Mouse (Mus musculus) layer of hippocampus, adult 18-20 months (tissue): Measurements from ENCODE around the gene Socs7. TPM values are rescaled to one million over a fixed set of nuclear protein-coding genes. Genes with fewer than 3 reads are reported as not detected.
"Not testable (repeated sequence)": the region's sequence is repeated elsewhere in the genome, so short reads cannot be mapped to it uniquely, and the experiment has no call there.

Experiments used
- DNase-seq, 2 experiments: peaks; one replicate each; pipeline ENCODE4 v3.0.0; 2022; ENCODE audit warnings: low spot score in 2 of 2
- long read RNA-seq: library from polyadenylated mRNA; stranded (forward); transcript quantifications from one replicate; pipeline ENCODE4 v2.0.0, GENCODE M21; 2021
- total RNA-seq, 2 experiments: library from RNA; stranded (reverse); gene quantifications; 2 replicates each; pipeline ENCODE4 v1.2.3; 2021

Gene Socs7
- total RNA-seq, result 10 to 100 TPM; 81.5 to 85.4 TPM
- long read RNA-seq, full-length matches to known transcripts, result 6 of 37 reads
- long read RNA-seq, partial matches to known transcripts, result 26 of 37 reads
- long read RNA-seq, other reads (novel, unspliced or antisense), result 5 of 37 reads

DNA sequence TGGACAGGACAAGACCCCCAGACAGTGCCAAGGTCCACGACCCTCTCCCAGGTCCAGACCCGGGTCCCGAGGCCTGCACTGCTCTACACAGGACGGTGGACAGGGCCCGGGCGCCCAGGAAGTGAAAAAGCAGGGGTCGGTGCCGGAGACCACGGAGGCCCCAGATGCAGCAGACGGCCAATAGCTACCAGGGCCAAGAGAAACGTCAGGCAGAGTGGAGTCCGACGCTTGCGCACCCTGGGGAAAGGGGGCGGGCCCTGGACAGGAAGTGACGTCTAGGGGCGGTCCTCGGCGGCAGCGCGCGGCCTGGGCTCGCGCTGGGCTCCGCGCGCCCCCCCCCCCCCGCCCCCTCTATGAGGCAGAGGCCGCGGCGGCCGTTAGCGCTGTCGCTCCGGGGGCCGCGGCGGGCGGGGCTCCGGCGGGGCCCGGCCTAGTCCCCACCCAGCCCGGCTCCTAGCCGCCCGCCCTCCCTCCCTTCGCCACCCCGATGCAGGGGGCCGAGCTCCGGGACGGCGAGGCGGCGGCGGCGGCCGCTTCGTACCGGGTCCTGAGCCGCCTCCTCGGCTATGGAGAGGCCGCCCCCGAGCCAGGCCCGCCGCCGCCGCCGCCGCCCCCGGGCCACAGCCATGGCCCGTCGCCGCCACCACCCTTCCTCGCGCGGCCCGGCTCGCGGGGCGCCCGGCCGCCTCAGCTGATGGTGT is at the start of gene Socs7:
Socs7 (plus strand) TSS at position 604 of the 701 bp plus-strand sequence.
- DNase-seq, result peak; percentile 91 to 95

DNA sequence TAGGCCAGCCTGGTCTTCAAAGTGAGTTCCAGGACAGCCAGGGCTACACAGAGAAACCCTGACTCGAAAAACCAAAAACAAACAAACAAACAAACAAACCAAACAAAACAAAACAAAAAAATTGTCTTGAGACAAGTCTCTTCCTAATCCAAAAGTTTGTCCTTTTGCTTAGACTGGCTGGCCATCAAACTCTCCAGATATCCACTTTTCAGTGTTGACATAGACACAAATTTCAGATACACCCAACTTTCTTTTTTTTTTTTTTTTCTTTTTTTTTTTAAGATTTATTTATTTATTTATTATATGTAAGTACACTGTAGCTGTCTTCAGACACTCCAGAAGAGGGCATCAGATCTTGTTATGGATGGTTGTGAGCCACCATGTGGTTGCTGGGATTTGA is 49.5 kb upstream of the Socs7 start:
- DNase-seq, result not testable (repeated sequence)

DNA sequence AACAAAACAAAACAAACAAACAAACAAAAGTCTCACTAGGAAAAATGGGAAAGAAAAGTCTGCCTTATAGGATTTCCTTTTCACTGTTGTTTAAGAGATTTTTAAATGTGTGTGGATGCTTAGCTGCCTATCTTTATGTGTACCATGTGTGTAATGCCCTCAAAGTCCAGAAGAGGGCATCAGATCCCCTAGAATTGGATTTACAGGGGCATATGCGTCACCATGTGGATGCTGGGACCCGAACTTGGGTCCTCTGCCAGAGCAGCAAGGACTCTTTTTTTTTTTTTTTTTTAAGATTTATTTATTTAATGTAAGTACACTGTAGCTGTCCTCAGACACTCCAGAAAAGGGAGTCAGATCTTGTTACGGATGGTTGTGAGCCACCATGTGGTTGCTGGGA is 48.2 kb upstream of the Socs7 start:
- DNase-seq, result no peak

DNA sequence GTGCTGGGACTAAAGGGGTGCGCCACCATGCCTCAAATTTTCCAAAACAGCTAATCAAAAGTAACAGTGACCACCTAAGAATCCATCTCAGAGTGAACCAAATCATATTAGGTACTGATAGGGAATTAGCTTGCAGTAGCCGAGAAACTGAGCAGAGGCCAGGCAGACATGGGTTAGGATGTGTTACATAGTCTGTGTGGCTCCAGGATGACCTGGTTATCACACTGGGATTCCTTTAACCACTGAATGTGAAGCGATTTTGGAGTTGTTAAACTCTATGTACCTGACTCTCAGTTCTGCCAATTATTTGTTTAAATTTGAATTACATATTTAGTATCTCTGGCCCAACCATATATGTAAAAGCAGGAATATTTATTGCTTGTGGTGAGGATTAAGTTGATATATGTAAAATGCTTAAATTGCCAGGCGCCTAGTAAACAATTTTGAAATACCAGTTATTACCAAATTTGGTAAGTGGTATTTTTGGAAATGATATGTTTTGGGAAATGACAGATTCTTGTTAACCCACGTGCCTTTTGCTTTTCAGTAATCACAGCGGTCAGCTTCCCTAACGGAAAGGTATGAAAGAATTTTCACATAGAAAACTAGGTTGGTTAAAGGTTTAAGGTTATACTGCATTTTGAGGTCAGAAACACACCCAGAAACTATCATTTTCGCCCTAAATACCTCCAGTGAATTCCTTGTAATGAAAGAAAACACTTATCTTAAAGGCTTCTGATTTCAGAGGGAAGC is 47.4 kb upstream of the Socs7 start:
- DNase-seq, result no peak

DNA sequence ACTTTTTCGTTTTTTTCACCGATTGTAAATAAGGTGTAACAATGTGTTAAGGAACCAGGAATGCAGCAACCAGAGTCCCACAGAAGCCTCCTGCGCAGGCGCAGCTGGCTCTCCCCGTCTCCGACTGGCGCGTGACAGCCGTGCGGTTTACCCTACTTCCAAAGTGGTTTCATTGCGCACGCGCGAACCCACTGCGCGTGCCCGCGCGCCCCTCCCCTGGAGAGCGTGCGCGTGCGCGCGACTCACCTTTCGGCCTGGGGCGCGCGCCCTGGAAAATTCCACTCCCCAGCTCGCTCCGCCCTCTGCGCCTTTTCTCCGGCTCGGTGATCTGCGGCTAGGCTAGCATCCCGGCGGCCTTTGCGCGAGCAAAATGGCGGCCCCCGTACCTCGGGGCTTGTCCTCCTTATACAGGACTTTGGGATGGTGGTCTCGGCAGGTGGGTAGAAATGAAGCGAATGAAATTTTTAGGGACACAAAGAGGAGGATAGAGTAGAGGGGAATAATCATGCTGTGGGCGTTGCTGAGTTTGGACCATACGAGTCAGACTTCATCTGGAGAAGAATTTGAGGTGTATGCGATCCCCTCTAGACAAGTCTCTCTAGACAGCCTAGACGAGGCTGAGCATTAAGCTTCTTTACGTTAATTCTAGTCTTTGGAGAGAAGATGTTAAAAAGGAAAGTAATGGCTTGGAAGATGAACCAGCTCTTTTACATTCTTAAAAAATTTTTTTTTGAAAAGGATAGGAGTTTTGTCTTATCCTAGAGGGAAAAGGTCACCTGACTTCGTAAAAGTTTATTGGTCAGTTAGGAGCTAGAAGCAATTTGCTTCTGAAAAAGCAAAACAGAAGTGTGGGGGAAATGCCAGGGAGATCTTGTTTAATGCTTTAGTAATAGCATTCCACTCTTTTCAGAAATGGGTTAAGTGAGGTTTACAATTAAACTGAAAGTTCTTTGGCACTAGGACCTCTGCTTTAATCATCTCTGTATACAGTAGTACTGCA is 46.5 kb upstream of the Socs7 start, which contains the start of gene Mrpl45:
Mrpl45 (plus strand) TSS at position 213 of the 1,000 bp plus-strand sequence.
- peak; percentile 98 to 100 for DNase-seq

- no peak for DNase-seq
Measured at GRCm38 (mm10) chr11:97321197-97321596, 41.2 kb upstream of the Socs7 start.

DNA sequence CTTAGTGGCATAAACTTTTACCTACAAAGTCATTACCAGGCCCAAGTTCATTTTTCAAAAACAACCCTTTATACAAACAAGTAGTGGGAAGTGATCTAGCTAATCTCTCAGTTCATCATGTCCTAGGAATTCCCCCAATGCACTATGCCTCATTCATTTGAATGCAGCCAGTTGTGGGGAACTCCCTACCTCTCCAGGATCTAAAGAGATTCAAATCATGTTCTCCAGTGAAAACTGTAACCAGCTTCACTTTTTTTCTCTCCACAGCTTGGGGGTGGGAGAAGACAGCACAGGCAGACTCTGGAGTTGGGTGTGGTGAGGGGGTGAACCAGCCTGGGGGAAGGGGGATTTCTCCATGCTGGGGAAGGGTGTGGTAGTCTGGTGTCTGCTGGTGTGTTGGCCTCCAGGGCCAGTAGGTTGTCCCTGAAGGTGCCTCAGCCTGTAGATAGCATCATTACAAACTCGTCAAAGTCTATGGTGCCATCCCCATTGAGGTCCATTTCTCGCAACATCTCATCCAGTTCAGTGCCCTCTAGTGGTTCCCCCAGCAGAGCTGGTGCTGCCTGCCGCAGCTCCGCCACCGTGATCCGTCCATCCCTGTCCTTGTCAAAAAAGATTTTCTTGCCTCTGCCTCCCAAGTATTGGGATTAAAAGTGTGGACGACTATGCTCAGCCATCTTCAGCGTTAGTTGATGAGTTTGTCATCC is 40.3 kb upstream of the Socs7 start:
- not testable (repeated sequence) for DNase-seq

- no peak for DNase-seq
Measured at GRCm38 (mm10) chr11:97325224-97325623, 37.1 kb upstream of the Socs7 start.

GRCm38 (mm10) chr11:97328148-97328547 is 34.2 kb upstream of the Socs7 start:
- DNase-seq, result peak in 1 of 2 experiments; percentile 74

DNA sequence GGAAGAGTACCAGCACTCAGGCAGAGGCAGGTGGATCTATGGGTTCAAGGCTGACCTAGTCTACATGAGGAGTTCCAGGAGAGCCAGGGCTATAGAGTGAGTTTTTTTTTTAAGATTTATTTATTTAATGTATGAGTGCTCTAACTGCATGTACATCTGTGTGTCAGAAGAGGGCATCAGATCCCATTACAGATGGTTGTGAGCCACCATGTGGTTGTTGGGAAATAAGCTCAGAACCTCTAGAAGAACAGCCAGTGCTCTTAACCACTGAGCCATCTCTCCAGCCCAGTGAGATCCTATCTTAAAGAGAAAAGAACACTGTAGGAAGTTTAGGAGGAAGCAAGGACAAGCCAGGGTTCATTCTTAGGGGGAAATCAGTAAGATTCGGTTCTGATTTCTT is 32.0 kb upstream of the Socs7 start:
- no peak for DNase-seq

- DNase-seq, result no peak
Measured at GRCm38 (mm10) chr11:97331231-97332190, 30.8 kb upstream of the Socs7 start.

- no peak for DNase-seq
Measured at GRCm38 (mm10) chr11:97333044-97333443, 29.3 kb upstream of the Socs7 start.

DNA sequence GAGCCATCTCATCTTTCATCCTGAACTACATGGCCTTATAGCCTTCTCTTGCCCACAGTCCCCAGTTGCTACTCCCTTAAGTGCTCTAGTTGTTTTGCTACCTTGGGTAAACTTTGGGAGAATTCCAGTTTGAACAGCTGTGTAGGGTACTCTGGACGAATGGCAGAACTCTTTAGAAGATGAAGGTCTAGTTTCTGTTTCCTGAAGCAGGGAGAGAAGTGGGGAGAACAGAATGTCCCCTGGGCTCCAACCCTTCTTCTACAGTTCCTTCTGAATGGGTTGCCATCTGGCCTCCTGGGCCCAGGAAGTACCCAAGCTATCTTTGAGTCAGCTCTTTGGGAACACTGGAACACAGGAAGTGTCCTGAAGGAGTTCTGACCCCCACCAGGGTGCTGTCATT is 28.5 kb upstream of the Socs7 start:
- no peak for DNase-seq

DNA sequence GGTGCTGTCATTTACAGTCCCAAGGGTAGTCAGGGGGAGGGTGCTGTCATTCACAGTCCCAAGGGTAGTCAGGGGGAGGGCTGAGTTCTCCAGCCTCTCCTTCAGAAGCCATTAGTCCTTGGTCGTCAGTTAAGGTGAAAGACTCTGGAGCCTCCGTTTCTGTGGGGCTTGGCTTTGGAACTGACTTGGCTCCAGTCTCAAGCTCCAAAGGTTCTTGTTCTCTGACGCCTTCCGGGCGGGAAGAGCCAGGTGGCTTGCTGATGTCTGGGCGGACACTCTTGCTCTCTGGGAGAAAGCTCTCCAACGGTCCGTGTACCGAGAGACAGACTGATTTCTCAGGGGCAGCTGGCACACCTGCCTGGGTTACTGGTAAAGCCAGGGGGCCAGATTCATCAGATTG is 28.0 kb upstream of the Socs7 start:
- no peak for DNase-seq

DNA sequence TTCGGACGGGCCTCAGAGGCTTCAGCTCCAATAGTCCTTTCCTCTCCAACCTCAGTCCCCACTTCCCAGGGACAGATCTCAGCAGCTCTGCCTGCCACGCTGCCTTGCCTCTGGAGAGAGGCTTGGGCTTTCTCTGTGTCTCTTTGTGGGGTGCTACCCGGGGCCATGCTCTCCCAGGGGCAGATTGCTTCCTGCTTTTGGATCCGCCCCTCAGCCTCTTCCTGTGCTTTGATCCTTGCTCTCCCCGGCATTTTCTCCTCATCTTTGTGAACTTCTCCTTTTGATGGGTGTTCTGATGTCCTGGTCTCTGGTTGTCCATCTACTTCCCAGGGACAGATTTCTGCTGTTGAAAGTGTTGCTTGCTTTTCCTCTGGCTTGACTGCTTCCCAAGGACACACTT is 26.1 kb upstream of the Socs7 start:
- DNase-seq, result no peak

DNA sequence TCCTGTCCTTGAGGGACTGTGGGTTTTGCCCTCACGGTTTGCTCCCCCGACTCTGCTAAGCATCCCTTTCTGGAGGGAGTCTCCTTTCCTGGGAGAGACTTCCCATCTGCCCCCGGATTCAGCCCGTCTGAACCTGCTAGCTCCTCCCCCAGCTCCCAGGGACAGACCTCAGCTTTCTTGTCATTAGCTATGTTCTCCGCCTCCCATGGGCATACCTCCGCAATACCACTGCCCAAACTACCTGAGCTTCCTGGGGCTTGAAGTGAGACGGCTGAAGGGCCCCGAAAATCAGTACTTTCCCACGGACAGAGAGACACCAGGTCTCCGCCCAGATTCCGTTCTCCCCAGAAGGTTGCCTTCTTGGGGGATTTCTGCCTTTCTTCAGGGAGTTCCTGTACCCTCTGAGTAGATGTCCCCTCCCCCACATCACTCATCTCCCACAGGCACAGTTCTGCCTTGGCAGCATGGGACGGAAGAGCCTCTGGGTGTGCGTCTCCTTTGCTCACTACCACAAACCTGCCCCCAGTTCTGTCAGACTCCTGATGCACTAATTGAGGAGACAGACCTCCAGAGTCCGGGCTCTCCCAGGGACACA is 25.5 kb upstream of the Socs7 start:
- DNase-seq, result no peak

DNA sequence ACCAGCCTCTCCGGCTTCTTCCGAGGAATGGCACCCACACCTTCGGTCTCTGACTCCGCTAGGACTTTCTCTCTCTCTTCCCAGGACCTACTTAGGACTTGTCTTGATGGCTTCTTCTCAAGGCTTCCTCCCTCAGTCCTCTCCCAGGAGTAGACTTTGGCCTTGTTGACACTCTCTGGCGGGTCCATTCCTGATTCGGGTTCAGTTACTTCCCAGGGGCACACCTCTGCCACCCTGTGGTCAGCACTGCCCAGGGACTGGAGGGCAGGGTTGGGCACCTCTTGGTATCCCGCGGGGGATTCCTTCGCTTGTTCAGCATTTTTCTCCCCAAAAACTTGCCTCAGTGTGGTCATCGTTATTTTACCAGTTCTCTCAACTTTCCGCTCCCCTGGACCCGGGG is 25.0 kb upstream of the Socs7 start:
- no peak for DNase-seq

DNA sequence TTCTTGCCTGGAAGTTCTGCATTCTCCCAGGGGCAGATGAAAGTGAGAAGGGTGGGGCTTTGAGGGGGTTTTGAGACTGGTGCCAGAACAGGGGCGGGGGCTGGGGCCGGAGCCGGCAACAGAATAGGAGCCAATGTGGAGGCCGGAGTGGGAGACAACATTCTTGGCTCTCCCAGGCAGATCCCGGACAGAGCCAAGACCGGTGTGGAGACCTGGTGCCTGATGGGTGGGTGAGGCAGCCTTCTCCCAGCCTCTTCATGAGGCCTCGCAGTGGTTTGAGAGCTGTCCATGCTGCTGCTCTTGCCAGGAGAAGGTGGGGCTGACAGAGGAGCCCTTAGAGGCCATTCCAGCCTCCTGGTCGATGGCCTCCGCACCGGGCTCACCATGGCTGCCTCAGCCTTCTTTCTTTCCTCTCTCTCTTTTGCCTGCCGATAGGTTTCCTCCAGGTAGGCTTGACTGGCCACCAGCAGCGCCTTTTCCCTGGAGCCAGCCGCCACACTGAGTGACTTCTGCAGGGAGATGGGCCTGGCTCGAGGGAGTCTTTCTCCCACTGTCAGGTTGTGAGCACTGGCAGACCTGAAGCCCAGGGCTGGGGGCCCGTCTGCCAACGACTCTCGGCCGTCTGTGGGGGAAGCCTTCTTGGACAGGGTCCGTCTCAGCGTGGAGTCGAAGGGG is 23.9 kb upstream of the Socs7 start:
- no peak for DNase-seq
